Mouse (Mus musculus) bone marrow macrophage, adult 2 months (primary cell): ENCODE results near the gene Morc1.

Experiments
- CTCF ChIP-seq: IDR thresholded peaks from 2 replicates; pipeline ENCODE4 v1.5.1; 2012; ENCODE audit warnings: low read depth, mild to moderate bottlenecking, low read length, moderate library complexity
- POLR2A ChIP-seq: IDR thresholded peaks from 2 replicates; pipeline ENCODE4 v1.6.1; 2012; ENCODE audit warnings: mild to moderate bottlenecking, low read depth, low read length, borderline replicate concordance

DNA sequence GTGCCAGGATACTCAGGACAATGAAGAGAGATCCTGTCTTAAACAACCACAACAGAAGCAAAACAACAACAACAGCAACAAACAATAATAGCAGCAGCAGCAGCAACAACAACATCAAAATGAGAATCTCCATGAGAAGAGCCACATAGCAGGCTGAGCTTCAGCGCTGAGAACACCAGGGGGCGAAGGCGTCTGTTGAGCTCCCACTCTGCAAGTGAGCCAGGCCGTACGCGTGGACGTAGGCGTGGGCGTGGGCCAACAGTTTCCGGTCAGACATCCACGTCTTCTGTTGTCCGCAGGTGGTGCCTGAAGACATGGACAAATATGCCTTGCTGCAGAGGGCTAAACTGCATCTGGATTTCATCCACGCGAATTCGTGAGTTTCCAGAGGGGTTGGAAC is at the start of gene Morc1:
- TF ChIP-seq POLR2A (no peak), CTCF (no peak)
